Mouse (Mus musculus): Measurements from ENCODE around the gene Kidins220. TPM values are rescaled to one million over a fixed set of nuclear protein-coding genes. Genes with fewer than 3 reads are reported as not detected.

Kidins220 gene
- total and polyA plus RNA-seq, 2 experiments from 2014 or later = 104 to 295 TPM

DNA sequence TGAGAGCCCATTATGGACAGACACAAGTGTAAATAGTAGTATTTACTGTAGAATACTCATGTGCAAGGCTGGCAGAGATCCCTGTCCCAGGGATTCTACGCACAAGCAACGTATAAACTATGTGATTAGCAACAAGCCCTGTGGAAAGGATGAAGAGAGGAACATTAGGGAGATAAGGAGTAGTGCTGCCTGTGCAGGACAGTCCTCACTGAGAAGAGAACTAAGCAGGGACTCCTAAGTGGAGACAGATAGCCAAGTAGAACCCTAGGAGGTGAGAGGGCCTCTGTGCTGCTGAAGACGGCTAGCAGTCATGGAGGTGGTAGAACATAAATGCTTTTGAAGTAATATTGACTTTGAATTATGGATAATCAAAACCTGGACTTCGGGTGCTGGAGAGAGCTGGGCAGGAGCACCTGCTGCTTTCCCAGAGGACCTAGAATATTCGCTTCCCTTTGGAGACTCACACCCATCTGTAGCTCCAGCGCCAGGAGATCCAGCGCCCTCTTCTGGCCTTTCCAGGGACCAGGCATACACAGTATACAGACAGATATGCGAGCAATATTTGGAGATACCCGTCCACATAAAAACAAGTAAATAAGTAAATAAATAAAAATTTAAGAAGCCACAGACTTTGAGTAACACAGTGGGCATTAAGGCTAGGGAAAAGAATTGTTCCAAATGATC, 50.3 kb downstream of the Kidins220 start:
- Histone ChIP-seq H3K9ac (replicated peaks; ENCODE audit: low read length, poor library complexity, severe bottlenecking) (no peak overlapping the region), H3K4me1 (ENCODE audit: insufficient read depth, low read length) (no peaks in the 10 kb centered on the region), H3K4me2 (ENCODE audit: low read depth, low read length, poor library complexity, severe bottlenecking) (no peak overlapping the region), H3K27me3 (ENCODE audit: insufficient read depth, low read length) (no peaks in the 10 kb centered on the region), H3K27ac (ENCODE audit: low read depth, low read length) (no peak overlapping the region), H3K9me3 (ENCODE audit: low read length) (no peaks in the 10 kb centered on the region), H3K4me3 (ENCODE audit: low read depth, low read length) (no peak overlapping the region), H3K36me3 (ENCODE audit: insufficient read depth, low read length) (peaks cover 21% of the 10 kb centered on the region)
- WGBS = 69% methylated on average over 9 of the region's 9 CpGs
- peak; percentile 61 for TF ChIP-seq CTCF (IDR thresholded peaks at IDR 0.05)
- ATAC-seq (ENCODE audit: low FRiP score) (no peak), DNase-seq (ENCODE audit: low spot score) (no peak)

DNA sequence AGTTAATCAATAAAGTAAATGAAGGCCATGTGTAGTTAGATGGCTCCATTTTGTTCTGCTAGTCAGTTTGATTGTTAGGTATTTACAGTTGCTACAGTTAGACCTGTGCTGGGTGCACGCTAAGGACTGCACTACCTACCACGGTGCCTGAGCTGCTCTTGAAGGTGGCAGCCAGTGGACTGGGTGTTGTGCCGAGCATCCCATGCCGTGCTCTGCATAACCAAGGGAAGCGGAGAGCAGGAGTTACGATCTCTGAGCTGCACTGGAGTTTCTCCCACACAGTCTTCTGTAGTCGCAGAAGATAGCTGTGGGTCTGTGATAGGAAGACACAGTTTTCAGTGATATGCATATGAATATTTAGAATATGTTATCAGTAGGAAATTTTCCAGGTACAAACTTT, 51.6 kb downstream of the Kidins220 start:
- WGBS = 84% methylated on average over 7 of the region's 7 CpGs
- no peak overlapping the region for H3K27ac ChIP-seq (ENCODE audit: low read depth, low read length)
- no peak for TF ChIP-seq CTCF (IDR thresholded peaks at IDR 0.05)

DNA sequence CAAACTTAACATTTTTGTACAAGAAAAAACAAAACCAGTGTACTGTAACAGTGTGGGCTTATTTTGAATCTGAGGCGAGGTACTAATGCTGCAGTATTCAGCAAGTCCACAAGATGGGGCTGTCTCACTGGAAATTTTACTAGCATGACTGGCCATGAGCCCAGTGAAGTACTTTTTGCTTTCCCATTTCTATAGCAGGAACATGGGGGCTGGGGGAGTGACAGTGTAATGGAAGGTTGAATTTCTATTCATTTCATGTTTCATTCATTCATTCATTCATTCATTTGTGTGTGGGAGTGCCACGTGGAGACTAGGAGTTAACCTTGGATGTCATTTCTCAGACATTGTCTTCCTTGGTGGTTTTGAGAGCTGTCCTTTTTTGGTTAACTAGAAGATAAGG, 52.7 kb downstream of the Kidins220 start:
- H3K9ac ChIP-seq (replicated peaks; ENCODE audit: low read length, poor library complexity, severe bottlenecking) = no peak overlapping the region
- ATAC-seq (ENCODE audit: low FRiP score) = peak; percentile 68; the same call in 1 of the 2 replicates
- WGBS = 24% methylated on average over 2 of the region's 2 CpGs
- no peak overlapping the region for H3K27ac ChIP-seq (ENCODE audit: low read depth, low read length)
- DNase-seq (ENCODE audit: low spot score) = peak; percentile 78
- TF ChIP-seq CTCF (IDR thresholded peaks at IDR 0.05) = peak; percentile 93
- no peak overlapping the region for H3K4me2 ChIP-seq (ENCODE audit: low read depth, low read length, poor library complexity, severe bottlenecking)
- H3K4me3 ChIP-seq (ENCODE audit: low read depth, low read length) = no peak overlapping the region
- H3K9me3 ChIP-seq (ENCODE audit: low read length) = no peaks in the 10 kb centered on the region
- H3K27me3 ChIP-seq (ENCODE audit: insufficient read depth, low read length) = no peaks in the 10 kb centered on the region
- H3K36me3 ChIP-seq (ENCODE audit: insufficient read depth, low read length) = peaks cover 27% of the 10 kb centered on the region
- no peaks in the 10 kb centered on the region for H3K4me1 ChIP-seq (ENCODE audit: insufficient read depth, low read length)

More for the DNA sequence above, 51.6 kb downstream of the Kidins220 start:
- H3K9ac ChIP-seq (replicated peaks; ENCODE audit: low read length, poor library complexity, severe bottlenecking) = no peak overlapping the region
- H3K36me3 ChIP-seq (ENCODE audit: insufficient read depth, low read length) = peaks cover 23% of the 10 kb centered on the region
- H3K9me3 ChIP-seq (ENCODE audit: low read length) = no peaks in the 10 kb centered on the region
- DNase-seq (ENCODE audit: low spot score) = no peak
- no peak for ATAC-seq (ENCODE audit: low FRiP score)
- H3K4me1 ChIP-seq (ENCODE audit: insufficient read depth, low read length) = no peaks in the 10 kb centered on the region
- H3K4me3 ChIP-seq (ENCODE audit: low read depth, low read length) = no peak overlapping the region
- H3K27me3 ChIP-seq (ENCODE audit: insufficient read depth, low read length) = no peaks in the 10 kb centered on the region
- H3K4me2 ChIP-seq (ENCODE audit: low read depth, low read length, poor library complexity, severe bottlenecking) = no peak overlapping the region

DNA sequence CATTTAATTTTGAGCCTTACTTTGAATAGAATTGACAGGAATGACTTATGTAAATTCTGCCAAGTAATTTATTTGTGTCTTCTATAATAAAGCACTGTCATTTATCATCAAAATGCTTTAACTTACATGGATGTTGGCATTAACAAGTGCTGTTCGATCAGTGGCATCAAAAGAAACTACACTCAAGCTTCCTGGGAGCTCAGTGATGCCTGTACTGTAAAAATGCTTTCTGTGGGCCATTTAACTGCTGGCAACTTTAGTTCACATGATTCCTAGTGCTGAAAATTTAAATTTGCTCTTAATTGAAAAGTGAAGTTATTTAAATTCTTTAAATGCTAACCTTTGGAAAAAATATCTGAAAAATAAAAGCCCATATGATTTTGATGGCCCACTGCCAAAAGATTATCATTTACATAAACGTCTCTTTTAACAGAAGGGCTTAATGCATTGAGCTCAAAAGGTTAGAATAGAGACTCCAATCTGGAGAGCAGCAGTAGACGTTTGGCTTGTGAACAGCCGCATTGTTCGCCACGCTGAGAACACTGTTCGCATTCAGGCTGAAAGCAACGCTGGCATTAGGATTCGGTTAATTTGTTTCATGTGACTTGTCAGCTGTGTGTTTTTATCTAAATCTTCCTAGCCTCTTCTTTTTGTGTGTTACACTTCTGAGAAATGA, 59.1 kb downstream of the Kidins220 start:
- Histone ChIP-seq H3K27ac (ENCODE audit: low read depth, low read length) (peak overlapping the region; percentile 9; the same call in 1 of the 2 replicates), H3K4me2 (ENCODE audit: low read depth, low read length, poor library complexity, severe bottlenecking) (no peak overlapping the region), H3K9ac (replicated peaks; ENCODE audit: low read length, poor library complexity, severe bottlenecking) (no peak overlapping the region), H3K4me3 (ENCODE audit: low read depth, low read length) (no peak overlapping the region), H3K4me1 (ENCODE audit: insufficient read depth, low read length) (peaks cover 3% of the 10 kb centered on the region; the same call in 1 of the 2 replicates), H3K27me3 (ENCODE audit: insufficient read depth, low read length) (no peaks in the 10 kb centered on the region), H3K36me3 (ENCODE audit: insufficient read depth, low read length) (peaks cover 32% of the 10 kb centered on the region), H3K9me3 (ENCODE audit: low read length) (no peaks in the 10 kb centered on the region)
- ATAC-seq (ENCODE audit: low FRiP score) = 0 out of 2 replicates have a peak, but pooled peaks have one; percentile 56
- peak; percentile 85 for DNase-seq (ENCODE audit: low spot score)
- 15% methylated on average over 9 of the region's 9 CpGs for WGBS
- no peak for TF ChIP-seq CTCF (IDR thresholded peaks at IDR 0.05)

DNA sequence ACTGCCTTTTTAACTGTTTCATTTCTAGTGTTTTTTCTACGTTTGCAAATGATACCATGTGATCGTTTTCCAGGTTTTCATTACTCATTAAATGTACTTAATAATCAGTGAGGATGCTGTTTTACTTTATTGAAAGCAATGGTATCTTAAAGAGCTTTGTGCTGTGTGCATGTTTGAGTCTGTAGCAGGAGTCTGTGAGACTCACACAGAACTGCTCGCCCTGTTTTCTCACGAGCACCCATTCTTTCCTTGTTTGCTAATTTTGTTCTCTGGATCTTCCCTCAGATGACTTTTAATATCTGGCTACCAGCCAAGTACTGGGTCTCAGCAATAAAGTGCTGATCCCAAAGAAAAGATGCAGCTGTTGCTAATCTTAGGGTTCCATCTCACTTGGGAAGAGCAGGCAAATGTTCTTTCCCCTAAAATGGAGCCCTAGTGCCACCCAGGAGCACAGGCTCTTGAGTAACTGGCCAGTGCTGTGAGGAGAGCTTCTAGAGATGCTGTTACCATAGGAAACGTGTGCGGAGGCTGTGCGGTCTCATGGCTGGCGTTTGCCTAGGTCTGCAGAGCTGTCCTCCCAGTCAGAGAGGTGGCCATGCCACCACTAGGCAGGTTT, 59.7 kb downstream of the Kidins220 start:
- DNase-seq (ENCODE audit: low spot score) = peak; percentile 33
- TF ChIP-seq CTCF (IDR thresholded peaks at IDR 0.05) = no peak
- H3K4me1 ChIP-seq (ENCODE audit: insufficient read depth, low read length) = peaks cover 3% of the 10 kb centered on the region; the same call in 1 of the 2 replicates
- 37% methylated on average over 8 of the region's 8 CpGs for WGBS
- H3K27ac ChIP-seq (ENCODE audit: low read depth, low read length) = peak overlapping the region; percentile 9; the same call in 1 of the 2 replicates
- no peaks in the 10 kb centered on the region for H3K27me3 ChIP-seq (ENCODE audit: insufficient read depth, low read length)
- peaks cover 32% of the 10 kb centered on the region for H3K36me3 ChIP-seq (ENCODE audit: insufficient read depth, low read length)
- no peaks in the 10 kb centered on the region for H3K9me3 ChIP-seq (ENCODE audit: low read length)
- no peak overlapping the region for H3K4me2 ChIP-seq (ENCODE audit: low read depth, low read length, poor library complexity, severe bottlenecking)
- no peak overlapping the region for H3K9ac ChIP-seq (replicated peaks; ENCODE audit: low read length, poor library complexity, severe bottlenecking)
- no peak for ATAC-seq (ENCODE audit: low FRiP score)
- H3K4me3 ChIP-seq (ENCODE audit: low read depth, low read length) = no peak overlapping the region
